Mouse (Mus musculus) ovary, postnatal 36 days (tissue): Measurements from ENCODE around the gene Zfhx2.
"Not testable (repeated sequence)": the region's sequence is repeated elsewhere in the genome, so short reads cannot be mapped to it uniquely, and the experiment has no call there.

Experiments used
- DNase-seq: peaks from one replicate; pipeline ENCODE4 v3.0.0; 2022; ENCODE audit warnings: low spot score, mixed read lengths

The Zfhx2 gene

GRCm38 (mm10) chr14:55077481-55078365, 14.4 kb downstream of the Zfhx2 start:
- no peak for DNase-seq

- no peak for DNase-seq
Measured at GRCm38 (mm10) chr14:55076956-55077355, 15.2 kb downstream of the Zfhx2 start.

GRCm38 (mm10) chr14:55076224-55076623, 15.9 kb downstream of the Zfhx2 start:
- DNase-seq, result no peak

GRCm38 (mm10) chr14:55074416-55074815, 17.7 kb downstream of the Zfhx2 start:
- no peak for DNase-seq

DNA sequence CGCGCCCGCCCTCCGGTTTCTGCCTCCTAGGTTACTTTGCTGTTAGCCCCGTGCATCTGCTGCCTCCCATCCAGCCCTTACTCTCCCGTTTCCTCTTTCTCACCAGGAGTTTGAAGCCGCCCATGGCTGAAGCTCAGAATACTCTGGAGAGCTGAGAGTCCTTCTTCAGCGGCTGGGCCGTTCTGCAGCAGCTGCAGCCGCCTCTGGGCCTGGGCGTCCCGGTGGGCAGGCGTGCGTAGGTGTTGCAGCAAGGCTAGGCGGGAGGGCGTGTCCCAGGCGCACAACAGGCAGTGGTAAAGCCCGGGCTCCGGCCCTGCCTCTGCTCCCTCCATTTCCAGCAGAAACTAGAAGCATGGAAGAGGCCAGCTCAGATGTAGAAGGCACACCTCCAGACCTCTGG, 20.4 kb downstream of the Zfhx2 start:
- no peak for DNase-seq

DNA sequence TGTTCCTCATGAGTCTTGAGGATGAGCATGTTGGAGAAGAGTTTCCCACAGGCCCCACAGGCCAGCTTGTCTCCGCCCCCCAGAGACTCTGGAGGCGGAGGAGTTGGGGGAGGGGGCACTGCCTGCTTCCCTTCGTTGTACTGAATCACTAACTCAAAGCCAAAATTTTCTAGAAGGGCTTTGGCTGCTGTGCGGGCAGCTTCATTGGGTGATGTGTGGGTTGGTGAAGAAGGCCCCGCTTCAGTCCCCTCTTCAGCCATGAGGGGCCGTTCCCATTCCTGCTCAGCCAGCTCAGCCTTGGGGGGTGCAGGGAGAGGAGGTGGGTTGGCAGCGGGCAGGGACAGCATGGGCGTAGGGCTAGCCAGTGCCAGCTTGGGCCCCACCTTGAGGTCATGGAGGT, 26.1 kb downstream of the Zfhx2 start:
- no peak for DNase-seq

- no peak for DNase-seq
Measured at GRCm38 (mm10) chr14:55065391-55065790, 26.7 kb downstream of the Zfhx2 start.

DNA sequence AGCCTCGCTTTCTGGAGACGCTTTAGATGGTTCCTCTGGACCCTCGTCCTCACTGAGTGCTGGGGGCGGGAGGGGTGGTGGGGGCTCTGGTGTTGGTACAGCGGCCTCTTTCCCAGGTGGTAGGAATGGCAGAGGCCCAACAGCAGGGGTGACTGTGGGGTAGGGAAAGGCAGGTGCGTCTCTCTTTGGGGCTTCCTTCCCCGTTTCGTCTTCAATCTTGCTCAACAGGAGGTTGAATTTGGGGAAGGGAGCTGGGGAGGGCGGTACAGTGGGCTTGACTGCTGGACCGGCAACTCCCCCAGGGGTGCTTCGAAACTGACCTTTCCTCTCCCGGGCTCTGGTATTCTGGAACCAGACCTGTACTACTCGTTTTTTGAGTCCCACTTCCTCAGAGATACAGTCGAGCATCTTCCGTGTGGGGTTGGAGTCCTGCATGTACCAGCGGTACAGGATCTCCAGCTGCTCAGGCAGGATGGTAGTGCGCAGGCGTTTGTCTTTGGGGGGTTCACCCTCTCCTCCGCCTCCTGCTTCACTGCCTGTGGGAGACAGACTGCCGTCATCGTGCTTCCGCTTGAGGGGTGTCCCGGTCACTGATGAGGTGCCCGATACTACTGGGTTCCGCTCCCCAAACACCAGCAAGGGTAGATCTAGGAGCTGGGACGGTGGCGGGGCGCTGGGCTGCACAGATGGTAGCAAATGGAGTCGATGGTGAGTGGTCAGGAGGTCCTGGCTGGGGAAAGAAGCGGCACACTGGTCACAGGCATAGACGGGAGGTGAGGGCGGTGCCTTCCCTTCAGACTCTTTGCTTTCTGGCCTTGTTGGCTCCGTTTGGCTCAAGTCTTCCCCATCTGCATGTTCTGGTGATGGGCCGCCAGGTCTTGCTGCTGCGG, 27.4 kb downstream of the Zfhx2 start:
- no peak for DNase-seq

DNA sequence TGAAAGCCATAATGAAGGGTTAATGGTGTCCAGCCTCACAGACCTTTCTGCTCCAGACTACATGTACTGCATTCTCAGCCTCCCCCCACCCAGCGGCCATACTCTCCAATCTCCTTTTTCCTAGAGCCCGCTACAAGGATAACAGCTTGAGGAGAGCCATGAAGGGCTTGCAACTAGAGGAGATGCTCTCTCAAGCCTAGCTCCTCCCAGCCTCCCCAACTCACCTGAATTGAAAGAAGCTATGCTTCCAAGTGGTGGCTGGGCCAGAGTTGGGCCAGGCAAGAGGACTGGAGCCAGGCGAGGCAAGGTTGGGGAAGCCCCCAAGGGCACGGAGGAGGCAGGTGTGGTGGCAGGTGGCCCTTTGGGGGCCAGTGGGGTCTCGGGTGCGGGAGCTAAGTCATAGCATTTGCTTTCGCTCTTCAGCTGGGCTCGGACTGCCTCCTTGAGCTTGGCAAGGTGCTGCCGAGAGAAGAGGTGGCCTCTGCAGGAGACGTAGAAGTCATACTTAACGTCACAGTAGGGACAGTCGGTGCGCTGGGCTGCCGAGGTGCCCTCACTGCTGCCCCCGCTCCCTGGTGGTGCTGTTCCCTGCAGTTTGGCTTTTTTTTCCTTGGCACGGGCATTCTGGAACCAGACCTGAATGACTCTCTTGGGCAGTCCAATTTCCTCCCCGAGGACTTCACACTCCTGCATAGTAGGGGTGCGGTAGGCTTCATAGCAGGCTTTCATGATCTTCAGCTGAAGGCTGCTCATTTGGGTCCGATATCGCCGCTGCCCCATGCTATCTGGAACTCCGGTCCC, 28.3 kb downstream of the Zfhx2 start:
- no peak for DNase-seq

GRCm38 (mm10) chr14:55063117-55063516, 29.0 kb downstream of the Zfhx2 start:
- DNase-seq, result no peak

GRCm38 (mm10) chr14:55062626-55063025, 29.5 kb downstream of the Zfhx2 start:
- DNase-seq, result peak; percentile 33

DNA sequence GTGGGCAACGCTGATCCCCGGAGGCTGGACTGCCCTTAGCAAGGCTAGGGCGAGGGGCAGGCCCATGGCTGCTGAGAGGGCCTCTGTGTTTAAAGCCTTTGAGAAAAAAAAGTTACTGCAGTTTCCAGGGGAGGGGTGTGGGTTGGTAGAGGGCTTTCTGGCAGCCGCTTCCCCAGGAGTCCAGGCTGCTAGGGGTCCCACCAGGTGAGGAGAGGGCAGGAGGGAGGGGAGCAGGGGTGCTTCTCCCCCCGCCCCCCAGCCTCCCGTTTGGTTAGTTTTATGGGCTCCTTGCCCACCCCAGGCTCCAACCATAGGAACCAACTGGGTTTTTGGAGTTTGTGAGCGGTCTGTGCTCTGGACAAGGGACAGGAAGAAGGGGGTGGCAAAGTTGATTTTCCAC, 30.3 kb downstream of the Zfhx2 start:
- DNase-seq, result no peak

GRCm38 (mm10) chr14:55059931-55060330, 32.2 kb downstream of the Zfhx2 start:
- no peak for DNase-seq

DNA sequence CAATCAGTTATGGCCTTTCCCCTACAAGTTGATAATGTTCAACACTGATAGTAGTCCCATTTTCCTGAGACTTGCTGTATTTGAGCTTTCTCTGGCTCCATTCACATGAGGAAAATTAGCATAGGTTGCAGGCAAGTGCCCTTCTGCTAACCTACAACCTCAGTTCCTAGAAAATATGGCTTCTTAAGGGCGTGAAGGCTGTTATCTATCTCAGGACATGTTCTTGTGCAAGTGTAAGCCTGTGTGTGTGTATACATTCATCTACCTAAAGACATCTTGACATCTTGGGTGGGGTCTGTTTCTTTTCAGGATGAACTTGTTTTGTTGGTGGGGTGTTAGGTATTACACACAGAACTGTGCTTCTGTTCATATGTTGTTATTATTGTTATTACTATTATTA, 33.1 kb downstream of the Zfhx2 start:
- no peak for DNase-seq

GRCm38 (mm10) chr14:55055167-55055834, 36.8 kb downstream of the Zfhx2 start:
- peak; percentile 73 for DNase-seq

- no peak for DNase-seq
Measured at GRCm38 (mm10) chr14:55054191-55054749, 37.9 kb downstream of the Zfhx2 start.

- DNase-seq, result no peak
Measured at GRCm38 (mm10) chr14:55053708-55054190, 38.4 kb downstream of the Zfhx2 start.

- no peak for DNase-seq
Measured at GRCm38 (mm10) chr14:55053050-55053449, 39.1 kb downstream of the Zfhx2 start.

DNA sequence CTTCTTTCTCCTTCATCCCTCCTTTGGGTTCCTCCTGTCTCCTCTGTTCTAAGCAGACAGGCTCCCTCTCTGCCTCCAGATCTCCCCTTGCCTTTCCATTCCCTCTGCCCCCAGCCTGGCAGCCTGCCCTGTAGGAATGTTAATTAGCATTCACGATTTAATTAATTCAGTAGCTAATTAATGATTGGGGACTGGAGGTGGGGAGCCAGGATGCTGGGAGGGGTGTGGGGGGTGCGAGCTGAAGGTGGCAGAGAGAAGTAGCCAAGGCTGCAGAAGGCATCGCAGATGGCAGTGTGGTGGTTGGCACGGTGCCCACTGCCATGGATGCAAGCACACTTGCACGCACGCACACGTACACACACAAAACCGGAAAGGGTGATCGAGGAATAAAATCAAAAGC, 39.6 kb downstream of the Zfhx2 start:
- no peak for DNase-seq

DNA sequence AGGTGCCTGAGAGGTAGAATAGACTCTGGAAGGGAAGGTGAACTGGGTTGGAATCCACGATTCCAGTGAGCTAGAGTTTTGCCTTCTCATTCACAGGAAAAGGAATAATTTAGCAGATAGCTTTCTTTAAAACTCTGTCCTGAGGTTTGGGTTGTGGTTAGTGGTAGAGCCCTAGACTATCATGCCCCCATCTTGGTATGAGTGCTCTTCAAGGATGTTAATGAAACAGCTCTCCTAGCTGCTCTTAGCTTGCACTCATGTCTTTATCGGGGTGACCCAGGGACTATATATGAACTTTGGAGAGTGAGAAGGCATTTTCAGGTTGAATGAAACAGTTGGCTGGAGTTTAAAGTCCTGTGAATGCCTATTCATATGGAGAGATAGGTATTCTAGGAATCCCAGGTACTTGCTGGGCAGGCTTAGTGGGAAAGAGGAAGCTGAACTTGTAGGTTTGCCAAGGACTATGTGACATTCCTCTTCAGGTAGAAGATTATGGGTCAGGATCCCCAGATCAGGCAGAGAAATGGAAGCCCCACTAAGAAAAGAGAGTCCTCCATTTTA, 44.1 kb downstream of the Zfhx2 start:
- no peak for DNase-seq

- DNase-seq, result not testable (repeated sequence)
Measured at GRCm38 (mm10) chr14:55043694-55044093, 48.4 kb downstream of the Zfhx2 start.
